Mouse (Mus musculus) T-cell, adult 2 months (primary cell): ENCODE data around the gene Scube1.
A peak's percentile ranks its signal among the peaks of the same experiment; 100 is the strongest.

Source experiments
- DNase-seq: peaks from one replicate; pipeline ENCODE4 v3.0.0; 2022; ENCODE audit warnings: low spot score

Gene Scube1

DNA sequence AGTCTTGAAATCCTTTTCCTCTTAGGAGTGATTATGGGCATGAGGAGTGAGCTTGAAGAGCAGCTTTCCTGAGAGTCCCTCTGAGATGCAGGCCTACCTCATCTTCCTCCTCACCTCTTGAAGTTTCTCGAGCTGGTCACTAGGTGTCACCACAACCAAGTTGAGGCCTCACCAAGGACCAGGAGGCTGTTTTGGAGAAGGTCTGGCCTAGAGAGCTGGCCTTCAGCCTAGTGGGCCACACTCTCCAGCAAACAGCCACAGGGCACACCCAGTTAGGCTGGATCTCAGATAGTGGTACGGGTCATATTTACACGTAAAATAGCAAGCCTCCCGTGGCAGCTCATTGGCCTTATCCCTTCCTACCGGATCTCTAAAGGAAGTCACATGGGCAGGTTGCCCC lies 60.1 kb downstream of the Scube1 start:
- no peak for DNase-seq

GRCm38 (mm10) chr15:83663066-83663465 lies 61.8 kb downstream of the Scube1 start:
- no peak for DNase-seq

- DNase-seq: no peak
Measured at GRCm38 (mm10) chr15:83662106-83662505, 62.7 kb downstream of the Scube1 start.

GRCm38 (mm10) chr15:83642518-83642917 lies 82.3 kb downstream of the Scube1 start:
- DNase-seq: no peak

- no peak for DNase-seq
Measured at GRCm38 (mm10) chr15:83640208-83640607, 84.6 kb downstream of the Scube1 start.

GRCm38 (mm10) chr15:83639160-83639559 lies 85.7 kb downstream of the Scube1 start:
- DNase-seq: no peak

DNA sequence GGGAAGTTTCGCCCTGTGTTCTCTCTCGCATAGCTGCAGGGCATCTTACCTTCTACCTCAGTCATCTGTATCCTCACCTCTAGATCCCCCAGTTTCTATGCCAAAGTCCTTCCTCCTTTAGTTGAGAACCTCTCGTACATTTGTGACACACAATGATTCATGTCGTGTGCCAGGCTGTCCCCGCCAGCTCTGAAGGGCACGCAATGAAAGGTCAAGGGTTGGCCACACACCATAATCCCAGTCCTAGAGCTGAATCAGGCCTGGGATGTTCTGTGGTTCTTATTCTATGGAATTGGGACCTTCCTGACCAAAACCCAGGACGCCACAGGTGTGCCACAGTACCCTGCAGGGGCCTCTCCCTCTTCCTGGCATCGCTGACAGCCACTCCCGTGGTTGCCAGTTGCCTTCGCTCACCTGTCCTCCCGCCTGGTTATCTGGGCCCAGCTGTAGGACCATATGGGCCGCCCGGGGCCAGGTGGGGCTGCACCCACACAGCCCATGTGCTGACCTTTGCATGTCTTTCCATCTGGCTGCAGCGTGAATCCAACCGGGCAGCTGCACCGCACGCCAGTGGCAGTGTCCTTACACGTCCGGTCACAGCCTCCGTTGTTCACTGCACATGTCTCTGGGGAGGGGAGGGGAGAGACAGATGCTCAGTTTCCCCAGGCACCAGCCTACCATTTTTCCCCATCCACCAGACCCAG lies 86.5 kb downstream of the Scube1 start:
- DNase-seq: no peak

GRCm38 (mm10) chr15:83636759-83637158 lies 88.1 kb downstream of the Scube1 start:
- DNase-seq: no peak

DNA sequence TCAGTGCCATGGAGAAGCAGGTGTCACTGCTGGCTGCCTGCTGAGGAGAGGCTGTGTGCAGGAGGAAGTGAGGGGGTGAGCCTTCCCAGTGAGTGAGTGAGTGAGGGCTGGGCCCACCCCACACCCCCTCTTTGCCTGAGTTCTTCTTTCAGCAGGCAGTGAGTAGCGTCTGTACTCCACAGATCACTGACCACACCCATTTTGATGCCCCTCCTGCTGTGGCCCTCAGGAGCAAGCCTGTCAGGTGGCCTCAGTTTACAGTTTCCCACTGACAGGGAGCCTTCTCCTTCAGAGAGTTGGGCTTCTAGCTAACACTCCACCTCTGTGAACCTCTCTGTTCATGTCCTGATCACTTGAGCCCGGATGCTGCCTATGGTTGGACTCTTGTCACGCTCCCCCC lies 89.6 kb downstream of the Scube1 start:
- DNase-seq: no peak

DNA sequence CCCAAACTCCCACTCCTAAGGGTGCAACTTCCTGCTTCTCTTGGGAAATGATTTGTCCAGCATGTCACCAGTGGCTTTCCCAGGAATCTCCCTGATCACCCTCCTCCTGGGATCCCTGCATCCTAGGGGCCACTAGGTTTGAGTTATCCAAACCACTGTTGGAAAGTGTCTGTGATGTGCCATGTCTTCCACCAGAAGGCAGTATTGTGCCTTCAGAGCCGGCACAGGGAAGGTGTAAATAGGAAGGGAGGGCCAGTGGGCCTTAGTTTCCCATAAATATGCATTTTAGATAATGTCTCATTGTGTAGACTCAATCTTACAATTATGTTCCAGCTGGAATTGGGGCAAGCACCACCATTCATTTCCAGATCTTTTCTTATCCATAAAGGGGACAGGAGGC lies 90.7 kb downstream of the Scube1 start:
- DNase-seq: no peak

DNA sequence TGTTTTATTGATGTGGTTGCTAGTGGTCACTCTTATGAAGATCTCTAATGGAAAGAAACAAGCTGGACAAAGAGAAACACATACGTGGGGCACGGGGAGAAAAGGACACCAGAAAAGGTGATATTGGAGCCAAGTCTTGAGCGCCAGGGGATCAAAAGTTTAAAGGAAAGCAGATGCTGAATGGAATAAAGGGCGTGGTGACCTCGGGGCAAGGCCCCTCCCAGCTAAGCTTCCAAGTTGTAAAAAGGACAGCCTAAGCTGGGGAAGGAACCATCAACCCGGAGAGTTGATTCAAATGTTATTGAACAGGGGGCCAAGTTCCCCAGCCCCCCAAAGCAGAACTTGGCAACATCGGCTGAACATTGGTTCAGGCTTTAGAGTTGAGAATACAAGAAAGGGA lies 93.8 kb downstream of the Scube1 start:
- no peak for DNase-seq

DNA sequence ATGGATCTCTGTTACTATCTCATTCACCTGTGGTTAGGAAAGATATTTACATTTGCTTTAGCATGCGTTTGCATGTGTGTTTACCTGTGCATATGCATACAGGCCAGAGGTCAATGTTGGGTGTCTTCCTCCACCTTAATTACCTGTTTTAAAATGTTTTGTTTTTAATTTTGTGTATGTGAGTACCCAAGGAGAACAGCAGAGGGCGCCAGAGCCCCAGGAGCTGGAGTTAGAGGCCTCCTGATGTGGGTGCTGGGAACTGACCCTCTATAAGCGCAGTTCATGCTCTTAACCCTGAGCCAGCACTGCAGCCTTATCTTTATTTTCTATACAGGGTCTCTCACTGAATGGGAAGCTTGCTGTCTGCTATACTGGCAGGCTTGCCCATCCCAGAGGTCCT lies 95.1 kb downstream of the Scube1 start:
- DNase-seq: no peak

DNA sequence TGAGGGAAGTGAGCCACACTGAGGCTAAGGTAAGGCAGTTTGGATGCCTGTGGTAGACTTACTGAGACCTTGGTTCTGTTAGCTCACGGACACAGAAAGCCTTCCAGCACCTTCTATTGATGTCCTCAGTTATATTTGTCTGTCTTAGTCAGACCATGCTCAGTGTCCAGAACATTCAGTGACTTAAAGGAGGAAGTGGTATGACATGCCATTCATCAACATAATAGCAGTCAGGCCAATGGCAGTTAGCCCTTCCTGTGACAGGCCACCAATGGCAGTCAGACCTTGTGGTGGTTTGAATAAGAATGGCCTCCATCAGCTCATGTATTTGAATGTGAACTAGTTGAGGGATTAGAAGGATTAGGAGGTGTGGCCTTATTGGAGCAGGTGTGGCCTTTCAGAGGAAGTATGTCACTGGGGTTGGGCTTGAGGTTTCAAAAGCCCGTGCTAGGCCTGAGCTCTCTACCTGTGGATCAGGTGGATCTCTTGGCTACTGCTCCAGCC lies 98.6 kb downstream of the Scube1 start:
- no peak for DNase-seq

DNA sequence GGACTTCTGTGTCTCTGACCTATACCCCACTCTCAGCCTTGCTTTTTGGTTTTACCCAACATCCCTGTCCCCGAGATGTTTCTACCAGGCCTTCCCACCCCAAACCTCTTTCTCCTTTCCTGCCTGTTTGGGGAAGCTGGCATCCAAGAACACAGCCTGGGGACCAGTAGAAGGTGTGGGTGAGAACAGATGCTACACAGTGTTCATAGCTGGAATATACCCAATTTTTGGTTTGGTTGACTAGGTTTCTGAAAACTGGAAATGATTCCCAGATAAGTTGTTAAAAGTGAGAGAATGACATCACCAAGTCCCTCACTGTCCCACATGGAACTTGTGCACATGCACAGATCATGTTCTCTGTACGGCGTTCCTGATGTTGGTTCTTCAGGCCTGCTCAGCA lies 109.6 kb downstream of the Scube1 start:
- no peak for DNase-seq

DNA sequence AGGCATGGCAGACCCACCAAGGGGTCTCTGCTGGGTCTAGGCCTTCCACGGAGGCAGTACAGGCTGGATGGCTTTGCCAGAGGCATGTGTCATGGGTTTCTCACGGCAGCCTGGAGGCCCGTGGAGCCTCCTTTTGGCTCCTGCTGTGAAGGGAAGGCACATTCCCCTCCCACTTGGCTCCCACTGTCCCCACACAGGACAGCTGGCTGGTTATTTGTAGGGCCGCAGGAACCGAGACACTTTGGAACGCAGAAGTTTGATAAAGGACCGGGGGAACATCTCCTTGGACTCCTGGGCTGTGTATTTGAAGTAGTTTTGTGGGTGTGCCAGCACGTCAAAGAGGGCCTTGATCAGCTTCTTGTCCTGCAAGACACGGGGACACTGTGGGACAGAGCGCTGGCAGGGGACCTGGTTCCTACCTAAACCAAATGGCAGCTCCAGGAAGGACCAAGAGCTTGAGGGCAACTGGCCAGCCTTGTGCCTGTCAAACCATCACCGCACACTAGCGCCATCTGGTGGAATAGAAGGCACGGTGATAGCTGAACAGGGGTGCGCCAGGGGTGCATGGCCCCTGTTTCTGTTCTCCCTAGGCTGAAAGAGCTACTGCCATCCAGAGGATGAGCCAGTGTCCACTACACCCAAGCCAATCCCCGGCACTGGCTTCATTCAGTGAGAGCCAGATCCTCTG lies 117.6 kb downstream of the Scube1 start:
- peak; percentile 65 for DNase-seq

- DNase-seq: no peak
Measured at GRCm38 (mm10) chr15:83606700-83607099, 118.1 kb downstream of the Scube1 start.

DNA sequence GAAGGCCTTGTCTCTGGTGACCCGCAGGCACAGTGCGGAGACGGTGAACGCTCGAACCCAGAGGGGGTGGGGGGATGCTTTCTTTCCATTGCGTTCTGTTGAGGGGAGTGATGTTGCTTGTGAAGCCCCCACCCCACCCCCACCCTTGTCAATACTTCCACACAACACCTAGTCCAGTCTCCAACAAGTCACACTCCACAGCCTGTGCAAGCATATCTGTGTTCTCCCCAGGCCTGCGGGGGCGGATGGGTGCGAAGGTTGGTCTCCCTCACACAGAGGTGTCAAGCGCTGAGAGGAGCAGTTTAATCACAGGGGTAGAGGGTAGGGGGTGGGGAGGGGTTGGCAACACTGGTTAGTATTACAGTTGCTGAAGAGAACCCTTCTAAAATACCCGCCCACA lies 118.6 kb downstream of the Scube1 start:
- DNase-seq: no peak

DNA sequence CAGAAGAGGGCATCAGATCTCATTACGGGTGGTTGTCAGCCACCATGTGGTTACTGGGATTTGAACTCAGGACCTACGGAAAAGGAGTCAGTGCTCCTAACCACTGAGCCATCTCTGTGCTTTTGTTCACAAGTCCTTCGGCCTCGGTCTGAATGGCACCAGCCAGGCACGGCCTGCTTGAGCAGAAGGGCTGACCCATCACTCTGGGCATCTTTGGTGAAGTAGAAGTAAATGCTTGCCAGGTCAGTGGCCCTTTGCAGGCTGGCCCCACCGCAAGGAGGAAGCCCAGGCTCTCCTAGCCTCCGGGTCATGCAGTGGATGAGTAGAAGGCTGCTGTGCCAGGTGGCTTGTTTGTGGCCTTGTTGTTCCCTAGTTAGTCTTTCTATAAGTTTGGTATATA lies 121.4 kb downstream of the Scube1 start:
- DNase-seq: no peak

DNA sequence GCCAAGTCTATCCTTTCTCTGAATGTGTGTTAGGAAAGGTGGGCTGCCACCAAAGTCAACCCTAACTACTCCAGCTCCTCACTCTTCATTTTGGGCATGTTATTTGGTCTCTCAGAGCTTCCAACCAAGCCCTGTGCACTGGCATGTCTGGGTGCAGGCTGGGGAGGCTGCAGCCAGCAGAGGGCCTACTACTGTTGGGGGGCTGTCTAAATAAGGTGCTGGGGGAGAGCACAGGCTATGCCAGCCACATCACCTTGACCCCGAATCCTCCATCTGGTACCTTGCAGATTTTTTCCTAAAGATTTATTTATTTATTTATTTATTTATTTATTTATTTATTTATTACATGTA lies 121.8 kb downstream of the Scube1 start:
- no peak for DNase-seq

DNA sequence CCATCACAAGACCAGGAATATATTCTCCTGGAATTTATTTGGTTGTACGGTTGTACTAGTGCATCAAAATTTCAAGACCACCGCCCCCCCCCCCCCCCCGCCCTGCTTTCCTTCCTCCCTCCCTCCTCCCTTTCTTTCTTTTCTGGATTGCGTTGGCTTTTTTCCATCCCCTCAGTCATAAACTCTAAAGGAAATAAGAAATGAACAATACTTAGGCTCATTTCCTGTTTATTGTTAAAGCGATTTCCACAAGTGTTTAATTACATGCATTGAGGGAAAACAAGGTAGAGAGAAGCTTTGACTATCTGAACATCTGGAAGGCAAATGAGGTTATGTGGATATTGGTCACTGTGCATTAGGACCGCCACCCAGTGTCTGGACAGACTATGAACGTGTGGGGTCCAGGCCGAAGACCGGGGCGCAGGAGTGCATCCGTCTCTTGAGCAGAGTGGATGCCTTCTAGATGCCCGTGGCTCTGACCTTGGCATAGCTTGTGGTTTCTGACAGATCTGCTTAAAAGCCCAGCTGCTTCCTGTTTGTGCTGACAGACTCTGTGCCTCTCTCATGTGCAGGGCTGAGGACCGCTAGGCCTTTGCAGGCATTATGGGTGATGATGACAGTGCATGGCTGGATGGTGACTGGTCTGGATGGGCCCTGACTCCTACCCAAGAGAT lies 122.3 kb downstream of the Scube1 start:
- DNase-seq: peak; percentile 89

DNA sequence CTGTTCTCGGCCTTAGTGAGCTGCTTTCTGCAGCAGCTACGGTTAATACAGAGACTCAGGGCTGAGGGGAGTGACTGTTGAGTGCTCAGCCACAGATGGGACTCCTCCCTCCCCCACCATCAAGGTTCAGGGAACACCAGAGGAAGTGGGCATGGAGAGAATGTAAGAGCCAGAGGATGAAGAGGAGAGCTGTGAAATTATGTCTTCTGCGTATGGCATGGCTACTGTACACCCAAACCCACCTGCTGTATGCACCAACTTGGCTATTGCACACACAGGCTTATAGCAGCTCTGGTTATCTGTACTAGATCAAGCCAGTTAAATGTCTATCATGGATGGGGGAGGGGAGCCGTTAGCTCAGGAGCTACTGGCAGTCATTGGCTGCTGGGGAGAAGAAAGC lies 123.6 kb downstream of the Scube1 start:
- no peak for DNase-seq

DNA sequence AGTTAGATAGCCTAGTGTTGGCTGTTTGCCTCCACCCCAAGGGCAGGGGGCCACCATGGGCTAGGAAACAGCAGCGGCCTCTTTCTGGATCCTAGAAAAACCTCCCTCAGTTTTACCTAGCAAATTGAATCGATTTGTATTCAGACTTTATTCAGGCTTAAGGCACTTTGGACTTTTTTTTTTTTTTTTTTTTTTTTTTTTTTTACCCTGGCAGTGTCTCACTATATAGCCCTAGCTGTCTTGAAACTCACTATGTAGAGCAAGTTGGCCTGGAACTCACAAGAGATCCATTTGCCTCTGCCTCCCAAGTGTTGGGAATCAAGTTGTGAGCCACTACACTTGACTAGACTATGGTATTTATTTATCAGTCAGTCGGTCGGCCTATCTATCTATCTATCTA lies 128.0 kb downstream of the Scube1 start:
- no peak for DNase-seq

- no peak for DNase-seq
Measured at GRCm38 (mm10) chr15:83595364-83595711, 129.5 kb downstream of the Scube1 start.
